Mouse (Mus musculus) erythroblast, embryonic 14.5 days (primary cell): ENCODE results near the gene Ifna2.

Experiments used
- GATA1 ChIP-seq: IDR thresholded peaks from 2 replicates; pipeline ENCODE4 v1.6.1; 2012; ENCODE audit warnings: low read length, inconsistent platforms, mixed read lengths
- TAL1 ChIP-seq: IDR thresholded peaks from 3 replicates; pipeline ENCODE4 v1.6.1; 2012; ENCODE audit warnings: low read length, inconsistent platforms, mixed read lengths

- TF ChIP-seq TAL1: no peak
- no peak for TF ChIP-seq GATA1
Measured at GRCm38 (mm10) chr4:88715059-88715458, 31.3 kb upstream of the Ifna2 start.
